Mouse (Mus musculus): Measurements from ENCODE around the gene AL607142.1. TPM values are rescaled to one million over a fixed set of nuclear protein-coding genes. Genes with fewer than 3 reads are reported as not detected.

AL607142.1 gene
- polyA plus RNA-seq, 1 experiment from 2014 or later: not detected

DNA sequence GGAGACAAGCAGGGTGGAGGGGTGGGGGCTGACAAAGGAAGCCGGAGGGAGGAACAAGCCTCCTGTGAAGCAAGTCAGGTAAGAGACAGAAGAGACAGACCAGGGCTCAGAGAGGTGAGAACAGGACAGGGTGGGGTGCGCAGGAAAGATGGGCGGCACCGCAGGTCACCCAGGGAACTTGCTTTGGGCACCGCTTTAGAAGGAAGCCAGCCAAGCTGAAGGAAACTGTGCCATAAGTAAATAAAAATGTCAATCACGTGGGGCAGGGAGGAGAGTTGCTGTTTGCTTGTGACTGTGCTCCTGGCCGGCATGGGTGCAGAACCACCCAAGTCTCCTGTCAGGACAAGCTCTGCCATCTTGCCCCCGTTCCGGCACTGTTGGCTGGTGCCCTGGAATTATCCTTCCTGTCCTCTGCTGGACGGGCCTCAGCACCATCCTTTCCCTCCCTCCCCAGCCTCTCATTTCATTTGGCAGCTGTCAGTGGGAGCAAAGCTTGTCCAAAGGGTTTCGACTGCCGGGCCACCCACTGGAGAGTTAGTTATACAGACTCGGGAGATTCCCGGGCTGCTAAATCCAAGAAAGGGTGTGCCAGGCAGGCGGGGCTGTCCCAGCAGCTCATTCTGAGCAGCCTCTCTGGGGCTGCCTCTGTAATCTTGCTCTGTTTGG is 7.2 kb downstream of the AL607142.1 start:
- no peaks in the 10 kb centered on the region for H3K36me3 ChIP-seq
- H3K27ac ChIP-seq: no peak overlapping the region
- H3K9ac ChIP-seq: no peak overlapping the region
- H3K4me2 ChIP-seq: no peak overlapping the region
- 73% methylated on average over 15 of the region's 15 CpGs for WGBS
- H3K4me1 ChIP-seq: peaks cover 11% of the 10 kb centered on the region
- no peaks in the 10 kb centered on the region for H3K27me3 ChIP-seq
- H3K9me3 ChIP-seq: no peaks in the 10 kb centered on the region
- no peak overlapping the region for H3K4me3 ChIP-seq
- ATAC-seq (ENCODE audit: insufficient number of reproducible peaks, insufficient read depth, low FRiP score, low TSS enrichment, low read depth): no peak

DNA sequence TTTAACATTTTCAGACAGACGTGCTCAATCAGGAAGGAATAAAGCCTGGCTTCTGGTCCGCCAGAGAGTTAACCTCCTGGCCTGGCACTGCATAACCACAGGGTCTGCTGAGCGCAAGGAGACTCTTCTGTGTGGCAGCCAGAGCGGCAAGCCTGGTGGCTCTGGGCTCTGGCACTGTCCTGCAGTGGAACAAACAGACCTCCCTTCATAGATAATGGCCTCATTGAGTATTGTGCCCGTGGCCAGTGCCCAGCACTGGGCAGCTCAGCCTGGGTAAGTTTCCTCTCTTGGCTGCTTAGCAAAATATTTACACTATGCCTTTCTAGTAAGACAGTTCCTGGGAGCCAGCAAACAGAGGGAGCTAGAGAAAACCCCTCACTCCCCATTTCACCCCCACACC is 9.3 kb downstream of the AL607142.1 start:
- Histone ChIP-seq H3K9me3 (no peaks in the 10 kb centered on the region), H3K27me3 (no peaks in the 10 kb centered on the region), H3K4me1 (peaks cover 11% of the 10 kb centered on the region), H3K36me3 (no peaks in the 10 kb centered on the region), H3K9ac (no peak overlapping the region), H3K27ac (no peak overlapping the region), H3K4me3 (no peak overlapping the region), H3K4me2 (no peak overlapping the region)
- WGBS: 54% methylated on average over 5 of the region's 5 CpGs
- no peak for ATAC-seq (ENCODE audit: insufficient number of reproducible peaks, insufficient read depth, low FRiP score, low TSS enrichment, low read depth)

DNA sequence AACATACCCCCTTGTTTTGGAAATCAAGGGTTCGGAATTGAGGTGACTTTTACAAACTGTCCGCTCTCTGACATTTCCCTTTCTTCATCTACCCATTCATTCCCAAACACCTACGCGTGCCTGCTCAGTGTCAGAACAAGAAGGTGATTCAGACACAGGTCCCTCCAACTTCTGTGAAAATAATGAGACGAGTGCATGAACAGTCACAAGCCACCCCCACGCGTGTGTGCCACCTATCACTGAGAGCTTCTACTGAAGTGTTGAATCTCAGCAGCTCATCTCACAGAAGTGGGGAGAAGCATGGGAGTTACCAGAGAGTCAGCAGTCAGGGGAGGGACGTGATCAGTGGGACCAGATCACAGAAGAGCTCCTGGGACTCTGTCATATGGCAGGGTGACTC is 12.5 kb downstream of the AL607142.1 start:
- ATAC-seq (ENCODE audit: insufficient number of reproducible peaks, insufficient read depth, low FRiP score, low TSS enrichment, low read depth): no peak
- Histone ChIP-seq H3K36me3 (no peaks in the 10 kb centered on the region), H3K27me3 (no peaks in the 10 kb centered on the region), H3K4me3 (no peak overlapping the region), H3K4me1 (peaks cover 11% of the 10 kb centered on the region), H3K9ac (no peak overlapping the region), H3K4me2 (no peak overlapping the region), H3K27ac (no peak overlapping the region), H3K9me3 (no peaks in the 10 kb centered on the region)
- WGBS: 84% methylated on average over 8 of the region's 8 CpGs

GRCm38 (mm10) chr4:120082527-120082926 is 17.7 kb downstream of the AL607142.1 start:
- WGBS: 87% methylated on average over 5 of the region's 5 CpGs
- no peaks in the 10 kb centered on the region for H3K9me3 ChIP-seq
- no peaks in the 10 kb centered on the region for H3K27me3 ChIP-seq
- no peaks in the 10 kb centered on the region for H3K4me1 ChIP-seq
- ATAC-seq (ENCODE audit: insufficient number of reproducible peaks, insufficient read depth, low FRiP score, low TSS enrichment, low read depth): no peak
- no peak overlapping the region for H3K9ac ChIP-seq
- no peak overlapping the region for H3K4me2 ChIP-seq
- no peak overlapping the region for H3K27ac ChIP-seq
- H3K36me3 ChIP-seq: no peaks in the 10 kb centered on the region
- H3K4me3 ChIP-seq: no peak overlapping the region

GRCm38 (mm10) chr4:120083700-120084099 is 18.9 kb downstream of the AL607142.1 start:
- Histone ChIP-seq H3K9ac (no peak overlapping the region), H3K9me3 (no peaks in the 10 kb centered on the region), H3K27ac (no peak overlapping the region), H3K36me3 (no peaks in the 10 kb centered on the region), H3K4me3 (no peak overlapping the region), H3K4me2 (no peak overlapping the region), H3K4me1 (no peaks in the 10 kb centered on the region), H3K27me3 (no peaks in the 10 kb centered on the region)
- WGBS: 68% methylated on average over 3 of the region's 3 CpGs
- no peak for ATAC-seq (ENCODE audit: insufficient number of reproducible peaks, insufficient read depth, low FRiP score, low TSS enrichment, low read depth)

- Histone ChIP-seq H3K9me3 (no peaks in the 10 kb centered on the region), H3K36me3 (no peaks in the 10 kb centered on the region), H3K27me3 (no peaks in the 10 kb centered on the region), H3K4me1 (no peaks in the 10 kb centered on the region), H3K27ac (no peak overlapping the region), H3K9ac (no peak overlapping the region), H3K4me3 (no peak overlapping the region), H3K4me2 (no peak overlapping the region)
- no peak for ATAC-seq (ENCODE audit: insufficient number of reproducible peaks, insufficient read depth, low FRiP score, low TSS enrichment, low read depth)
- WGBS: 79% methylated on average over 8 of the region's 8 CpGs
These were observed 24.7 kb downstream of the AL607142.1 start for GRCm38 (mm10) chr4:120089536-120089935.

- no peak overlapping the region for H3K4me3 ChIP-seq
- H3K4me1 ChIP-seq: no peaks in the 10 kb centered on the region
- H3K27me3 ChIP-seq: no peaks in the 10 kb centered on the region
- no peaks in the 10 kb centered on the region for H3K9me3 ChIP-seq
- ATAC-seq (ENCODE audit: insufficient number of reproducible peaks, insufficient read depth, low FRiP score, low TSS enrichment, low read depth): no peak
- no peak overlapping the region for H3K27ac ChIP-seq
- no peak overlapping the region for H3K4me2 ChIP-seq
- WGBS: 77% methylated on average over 1 of the region's 1 CpGs
- H3K36me3 ChIP-seq: no peaks in the 10 kb centered on the region
- H3K9ac ChIP-seq: no peak overlapping the region
These were observed 27.4 kb downstream of the AL607142.1 start for GRCm38 (mm10) chr4:120091997-120092783.

- no peaks in the 10 kb centered on the region for H3K27me3 ChIP-seq
- H3K9ac ChIP-seq: no peak overlapping the region
- H3K36me3 ChIP-seq: no peaks in the 10 kb centered on the region
- H3K4me2 ChIP-seq: no peak overlapping the region
- no peak overlapping the region for H3K4me3 ChIP-seq
- ATAC-seq (ENCODE audit: insufficient number of reproducible peaks, insufficient read depth, low FRiP score, low TSS enrichment, low read depth): no peak
- 89% methylated on average over 19 of the region's 19 CpGs for WGBS
- H3K27ac ChIP-seq: no peak overlapping the region
- no peaks in the 10 kb centered on the region; the same call in 1 of the 2 replicates for H3K9me3 ChIP-seq
- no peaks in the 10 kb centered on the region for H3K4me1 ChIP-seq
These were observed 32.1 kb downstream of the AL607142.1 start for GRCm38 (mm10) chr4:120096935-120097334.

- no peak overlapping the region for H3K9ac ChIP-seq
- H3K36me3 ChIP-seq: no peaks in the 10 kb centered on the region
- H3K9me3 ChIP-seq: no peaks in the 10 kb centered on the region; the same call in 1 of the 2 replicates
- no peaks in the 10 kb centered on the region for H3K27me3 ChIP-seq
- no peak overlapping the region for H3K4me2 ChIP-seq
- H3K27ac ChIP-seq: no peak overlapping the region
- ATAC-seq (ENCODE audit: insufficient number of reproducible peaks, insufficient read depth, low FRiP score, low TSS enrichment, low read depth): no peak
- no peak overlapping the region for H3K4me3 ChIP-seq
- no peaks in the 10 kb centered on the region for H3K4me1 ChIP-seq
These were observed 36.4 kb downstream of the AL607142.1 start for GRCm38 (mm10) chr4:120101186-120101585.

GRCm38 (mm10) chr4:120104599-120104998 is 39.8 kb downstream of the AL607142.1 start:
- no peak for ATAC-seq (ENCODE audit: insufficient number of reproducible peaks, insufficient read depth, low FRiP score, low TSS enrichment, low read depth)
- Histone ChIP-seq H3K27me3 (no peaks in the 10 kb centered on the region), H3K4me2 (no peak overlapping the region), H3K27ac (no peak overlapping the region), H3K9me3 (no peaks in the 10 kb centered on the region), H3K4me3 (no peak overlapping the region), H3K4me1 (no peaks in the 10 kb centered on the region), H3K36me3 (no peaks in the 10 kb centered on the region), H3K9ac (no peak overlapping the region)
- whole genome bisulfite sequencing: 48% methylated on average over 5 of the region's 5 CpGs

DNA sequence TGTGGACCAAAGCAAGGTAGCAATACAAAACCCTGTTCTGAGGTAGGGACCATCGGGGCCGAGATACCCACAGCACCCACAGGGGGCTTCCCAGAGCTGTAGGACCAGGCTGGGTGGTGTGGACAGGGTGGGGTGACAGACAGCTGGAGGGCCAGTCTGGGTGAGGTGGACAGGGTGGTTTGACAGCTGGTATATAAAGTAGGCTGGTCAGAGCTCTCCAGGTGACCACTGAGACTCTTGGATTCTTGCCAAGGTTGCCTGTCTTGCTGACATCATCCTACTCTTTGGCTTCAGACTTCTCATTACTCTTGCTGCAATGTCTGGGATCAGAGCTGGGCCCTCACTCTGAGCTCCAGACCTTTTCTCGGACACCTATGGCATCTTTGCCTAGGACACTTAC is 41.6 kb downstream of the AL607142.1 start:
- no peaks in the 10 kb centered on the region for H3K4me1 ChIP-seq
- WGBS: 85% methylated on average over 3 of the region's 3 CpGs

DNA sequence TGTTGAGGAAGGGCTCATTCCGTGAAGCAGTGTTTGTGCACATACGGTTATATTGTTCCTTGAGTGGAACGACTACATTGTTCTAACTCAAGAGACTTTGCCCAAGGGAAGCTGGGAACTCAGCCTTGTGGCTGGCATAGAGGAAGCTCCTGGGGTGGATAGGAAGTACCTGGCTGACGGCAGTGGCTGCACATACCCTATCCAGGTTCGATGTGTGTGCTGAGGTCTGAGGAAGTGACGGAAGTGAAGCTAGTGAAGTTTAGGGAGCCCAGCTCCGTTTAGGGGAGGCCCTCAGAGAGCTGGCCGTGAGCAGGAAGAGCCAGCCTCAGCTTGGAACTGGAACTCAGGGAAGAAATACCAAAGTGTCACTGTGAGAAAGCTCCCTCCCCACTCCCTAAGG is 43.0 kb downstream of the AL607142.1 start:
- H3K4me1 ChIP-seq: no peaks in the 10 kb centered on the region
- no peak overlapping the region for H3K9ac ChIP-seq
- no peaks in the 10 kb centered on the region for H3K27me3 ChIP-seq
- no peaks in the 10 kb centered on the region for H3K9me3 ChIP-seq
- H3K4me2 ChIP-seq: no peak overlapping the region
- 68% methylated on average over 8 of the region's 8 CpGs for WGBS
- no peak for ATAC-seq (ENCODE audit: insufficient number of reproducible peaks, insufficient read depth, low FRiP score, low TSS enrichment, low read depth)
- no peaks in the 10 kb centered on the region for H3K36me3 ChIP-seq
- no peak overlapping the region for H3K27ac ChIP-seq
- H3K4me3 ChIP-seq: no peak overlapping the region

More for the DNA sequence above, 41.6 kb downstream of the AL607142.1 start:
- Histone ChIP-seq H3K36me3 (no peaks in the 10 kb centered on the region), H3K27me3 (no peaks in the 10 kb centered on the region), H3K4me2 (no peak overlapping the region), H3K4me3 (no peak overlapping the region), H3K27ac (no peak overlapping the region), H3K9ac (no peak overlapping the region), H3K9me3 (no peaks in the 10 kb centered on the region)
- no peak for ATAC-seq (ENCODE audit: insufficient number of reproducible peaks, insufficient read depth, low FRiP score, low TSS enrichment, low read depth)

Measured in embryonic facial prominence, embryonic 13.5 days (tissue).